Mouse (Mus musculus) neural tube, embryonic 14.5 days (tissue): Measurements from ENCODE around the gene Pax8. TPM values are rescaled to one million over a fixed set of nuclear protein-coding genes. Genes with fewer than 3 reads are reported as not detected.

Experiments used
- ATAC-seq: fragments of 200-750 bp; cut with Nextera tagmentation; 2 replicates; pipeline ENCODE4 v1.8.0; 2017; ENCODE audit warnings: low read depth, mild to moderate bottlenecking, moderate TSS enrichment, moderate library complexity
- H3K27ac ChIP-seq: fragments of 300-500 bp; sonication (generic); 2 replicates; pipeline ENCODE4 v1.5.1; 2014; ENCODE audit warnings: low read depth, mild to moderate bottlenecking, control low read depth, low read length, moderate library complexity, mixed read lengths
- H3K27me3 ChIP-seq: fragments of 300-500 bp; sonication (generic); 2 replicates; pipeline ENCODE4 v1.6.1; 2014; ENCODE audit warnings: low read length; ENCODE audit not compliant: control insufficient read depth, insufficient read depth
- H3K36me3 ChIP-seq: fragments of 300-500 bp; sonication (generic); 2 replicates; pipeline ENCODE4 v1.6.1; 2014; ENCODE audit warnings: low read length, mixed read lengths; ENCODE audit not compliant: control insufficient read depth, insufficient read depth
- H3K4me1 ChIP-seq: fragments of 300-500 bp; sonication (generic); 2 replicates; pipeline ENCODE4 v1.6.1; 2014; ENCODE audit warnings: low read length; ENCODE audit not compliant: control insufficient read depth, insufficient read depth
- H3K4me2 ChIP-seq: fragments of 300-500 bp; sonication (generic); 2 replicates; pipeline ENCODE4 v1.6.1; 2014; ENCODE audit warnings: mild to moderate bottlenecking, low read depth, low read length, control low read depth
- H3K4me3 ChIP-seq: fragments of 300-500 bp; sonication (generic); 2 replicates; pipeline ENCODE4 v1.5.1; 2014; ENCODE audit warnings: low read depth, low read length, control low read depth, mixed read lengths
- H3K9ac ChIP-seq: fragments of 300-500 bp; sonication (generic); replicated peaks from 2 replicates; pipeline ENCODE4 v1.6.1; 2014; ENCODE audit warnings: low read depth, mild to moderate bottlenecking, control low read depth, low read length, mixed read lengths
- H3K9me3 ChIP-seq: fragments of 300-500 bp; sonication (generic); 2 replicates; pipeline ENCODE4 v1.6.1; 2016; ENCODE audit warnings: low read length; ENCODE audit not compliant: control insufficient read depth
- WGBS: fragments of 180-500 bp; shearing (Covaris S2); extraction: QIAGEN DNeasy Blood & Tissue Kit; methylation state at CpG from one replicate; pipeline ENCODE4 v1.1.7; 2014; 5-methylcytosine and 5-hydroxymethylcytosine counted together
- polyA plus RNA-seq: library from polyadenylated mRNA; unstranded; fragments of >200 nt; fragmentation: Nextera tagmentation; extraction: Ambion mirVana; gene quantifications from 2 replicates; pipeline ENCODE4 v1.2.1, GENCODE M21; 2014

The Pax8 gene
- polyA plus RNA-seq, 1 experiment from 2014 or later, result 64.1 TPM

- H3K4me1 ChIP-seq, result no peaks in the 10 kb centered on the region
- WGBS, result 89% methylated on average over 2 of the region's 2 CpGs
- no peak for ATAC-seq
- H3K36me3 ChIP-seq, result no peaks in the 10 kb centered on the region
- no peaks in the 10 kb centered on the region for H3K9me3 ChIP-seq
- no peak overlapping the region for H3K4me3 ChIP-seq
- no peak overlapping the region for H3K4me2 ChIP-seq
- H3K9ac ChIP-seq, result no peak overlapping the region
- H3K27me3 ChIP-seq, result no peaks in the 10 kb centered on the region
- H3K27ac ChIP-seq, result no peak overlapping the region
Observed at GRCm38 (mm10) chr2:24386964-24387320, 88.5 kb downstream of the Pax8 start.

- WGBS, result 91% methylated on average over 21 of the region's 21 CpGs
- no peak overlapping the region for H3K4me3 ChIP-seq
- no peaks in the 10 kb centered on the region for H3K36me3 ChIP-seq
- H3K27ac ChIP-seq, result no peak overlapping the region
- H3K9me3 ChIP-seq, result no peaks in the 10 kb centered on the region
- no peak for ATAC-seq
- no peak overlapping the region for H3K9ac ChIP-seq
- H3K4me2 ChIP-seq, result no peak overlapping the region
- H3K27me3 ChIP-seq, result no peaks in the 10 kb centered on the region
- H3K4me1 ChIP-seq, result no peaks in the 10 kb centered on the region
Observed at GRCm38 (mm10) chr2:24386158-24386963, 89.0 kb downstream of the Pax8 start.

GRCm38 (mm10) chr2:24385111-24385961 lies 90.1 kb downstream of the Pax8 start:
- Histone ChIP-seq H3K36me3 (no peaks in the 10 kb centered on the region), H3K27me3 (no peaks in the 10 kb centered on the region), H3K9ac (no peak overlapping the region), H3K9me3 (no peaks in the 10 kb centered on the region), H3K4me3 (no peak overlapping the region), H3K4me1 (no peaks in the 10 kb centered on the region), H3K27ac (no peak overlapping the region), H3K4me2 (no peak overlapping the region)
- WGBS, result 83% methylated on average over 14 of the region's 14 CpGs
- no peak for ATAC-seq

GRCm38 (mm10) chr2:24384393-24384792 lies 91.0 kb downstream of the Pax8 start:
- ATAC-seq, result no peak
- no peaks in the 10 kb centered on the region for H3K9me3 ChIP-seq
- no peak overlapping the region for H3K4me2 ChIP-seq
- H3K27me3 ChIP-seq, result no peaks in the 10 kb centered on the region
- no peak overlapping the region for H3K9ac ChIP-seq
- H3K4me3 ChIP-seq, result no peak overlapping the region
- no peaks in the 10 kb centered on the region for H3K4me1 ChIP-seq
- no peak overlapping the region for H3K27ac ChIP-seq
- H3K36me3 ChIP-seq, result no peaks in the 10 kb centered on the region

- Histone ChIP-seq H3K36me3 (no peaks in the 10 kb centered on the region), H3K27me3 (no peaks in the 10 kb centered on the region), H3K27ac (no peak overlapping the region), H3K4me2 (no peak overlapping the region), H3K9me3 (no peaks in the 10 kb centered on the region), H3K9ac (no peak overlapping the region), H3K4me3 (no peak overlapping the region), H3K4me1 (no peaks in the 10 kb centered on the region)
- WGBS, result 76% methylated on average over 3 of the region's 3 CpGs
- ATAC-seq, result no peak
Observed at GRCm38 (mm10) chr2:24383636-24384035, 91.8 kb downstream of the Pax8 start.

GRCm38 (mm10) chr2:24382456-24383230 lies 92.8 kb downstream of the Pax8 start:
- H3K9me3 ChIP-seq, result no peaks in the 10 kb centered on the region
- WGBS, result 77% methylated on average over 9 of the region's 9 CpGs
- H3K4me2 ChIP-seq, result no peak overlapping the region
- H3K27ac ChIP-seq, result no peak overlapping the region
- no peak for ATAC-seq
- H3K36me3 ChIP-seq, result no peaks in the 10 kb centered on the region
- H3K4me3 ChIP-seq, result no peak overlapping the region
- no peaks in the 10 kb centered on the region for H3K27me3 ChIP-seq
- no peaks in the 10 kb centered on the region for H3K4me1 ChIP-seq
- H3K9ac ChIP-seq, result no peak overlapping the region

GRCm38 (mm10) chr2:24378747-24379450 lies 96.5 kb downstream of the Pax8 start:
- 81% methylated on average over 5 of the region's 5 CpGs for WGBS
- ATAC-seq, result no peak
- no peaks in the 10 kb centered on the region for H3K36me3 ChIP-seq
- no peak overlapping the region for H3K4me2 ChIP-seq
- H3K4me3 ChIP-seq, result no peak overlapping the region
- H3K27ac ChIP-seq, result no peak overlapping the region
- no peaks in the 10 kb centered on the region for H3K9me3 ChIP-seq
- no peak overlapping the region for H3K9ac ChIP-seq
- H3K4me1 ChIP-seq, result no peaks in the 10 kb centered on the region
- H3K27me3 ChIP-seq, result no peaks in the 10 kb centered on the region
